Mouse (Mus musculus) C2C12 (cell line): ENCODE data around the gene Slc12a5. TPM values are rescaled to one million over a fixed set of nuclear protein-coding genes. Genes with fewer than 3 reads are reported as not detected.

Experiments used
- H3K27me3 ChIP-seq: one replicate; pipeline ENCODE4 v1.6.1; 2011; ENCODE audit not compliant: control insufficient read depth, insufficient read depth, insufficient read length
- H3K36me3 ChIP-seq: one replicate; pipeline ENCODE4 v1.6.1; 2011; ENCODE audit not compliant: control insufficient read depth, insufficient read depth
- H3K4me3 ChIP-seq: one replicate; pipeline ENCODE4 v1.5.1; 2011; ENCODE audit warnings: mild to moderate bottlenecking, control low read depth; ENCODE audit not compliant: poor library complexity, insufficient read depth, severe bottlenecking
- H3K79me2 ChIP-seq: one replicate; pipeline ENCODE4 v1.6.1; 2011; ENCODE audit not compliant: control insufficient read depth, insufficient read depth
- H3K79me3 ChIP-seq: one replicate; pipeline ENCODE4 v1.6.1; 2011; ENCODE audit warnings: low read depth, control low read depth
- H3ac ChIP-seq: one replicate; pipeline ENCODE3; 2011; ENCODE audit warnings: low read depth; ENCODE audit not compliant: control insufficient read depth, insufficient read length
- CEBPB ChIP-seq: IDR thresholded peaks from one replicate; pipeline ENCODE4 v1.6.1; 2011; ENCODE audit warnings: low read depth, mild to moderate bottlenecking, control low read depth, moderate library complexity
- CTCF ChIP-seq: IDR thresholded peaks from one replicate; pipeline ENCODE4 v1.5.1; 2011; ENCODE audit not compliant: control insufficient read depth, insufficient read depth, insufficient read length
- FOSL1 ChIP-seq: IDR thresholded peaks from one replicate; pipeline ENCODE4 v1.8.0; 2011; ENCODE audit warnings: mild to moderate bottlenecking, low read length; ENCODE audit not compliant: poor library complexity, insufficient read depth, severe bottlenecking
- MAX ChIP-seq: IDR thresholded peaks from one replicate; pipeline ENCODE4 v1.6.1; 2011; ENCODE audit warnings: mild to moderate bottlenecking, control low read depth
- MYOD1 ChIP-seq: IDR thresholded peaks from one replicate; pipeline ENCODE4 v1.6.1; 2011; ENCODE audit warnings: low read depth; ENCODE audit not compliant: control insufficient read depth, insufficient read length
- MYOG ChIP-seq: IDR thresholded peaks from one replicate; pipeline ENCODE4 v1.6.1; 2011; ENCODE audit not compliant: control insufficient read depth, insufficient read length; ENCODE audit errors: extremely low read depth
- USF1 ChIP-seq: IDR thresholded peaks from one replicate; pipeline ENCODE4 v1.6.1; 2011; ENCODE audit warnings: low read depth, mild to moderate bottlenecking, control low read depth, moderate library complexity
- polyA plus RNA-seq: library from polyadenylated mRNA; unstranded; fragments of >200 nt; fragmentation: generic; extraction: Trizol; gene quantifications from one replicate; pipeline ENCODE4 v1.2.1, GENCODE M21; 2012; ENCODE audit warnings: missing spikeins

Gene Slc12a5
- polyA plus RNA-seq, 1 experiment = 0.12 TPM

DNA sequence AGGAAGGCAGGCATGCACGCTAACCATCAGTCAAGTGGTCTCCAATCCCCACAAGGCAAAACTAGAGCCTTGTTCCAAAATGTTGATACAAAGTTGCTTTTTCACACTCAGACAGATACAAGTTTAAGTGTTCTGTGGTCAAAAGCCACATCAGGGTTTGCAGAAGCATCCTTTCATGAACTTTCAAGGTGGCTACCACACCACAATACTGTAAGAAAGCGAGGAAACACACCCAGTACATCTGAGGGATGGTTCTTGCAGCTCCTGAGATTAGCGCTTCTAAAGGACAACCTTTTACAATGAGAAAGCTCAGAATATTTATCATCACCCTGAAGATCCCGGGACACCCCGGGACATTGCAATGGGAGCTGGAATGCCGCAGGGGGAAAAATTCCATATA lies 72.7 kb downstream of the Slc12a5 start:
- no peak for TF ChIP-seq FOSL1
- no peak for TF ChIP-seq CEBPB
- no peak for TF ChIP-seq MAX
- no peak for TF ChIP-seq MYOD1
- TF ChIP-seq MYOG = no peak
- TF ChIP-seq CTCF = no peak
- TF ChIP-seq USF1 = no peak
- Histone ChIP-seq H3K79me3 (peaks cover 57% of the 10 kb centered on the region), H3K27me3 (no peaks in the 10 kb centered on the region), H3K36me3 (peaks cover 9% of the 10 kb centered on the region), H3K79me2 (peaks cover 66% of the 10 kb centered on the region), H3K4me3 (peak overlapping the region; percentile 87), H3ac (no peak overlapping the region)

DNA sequence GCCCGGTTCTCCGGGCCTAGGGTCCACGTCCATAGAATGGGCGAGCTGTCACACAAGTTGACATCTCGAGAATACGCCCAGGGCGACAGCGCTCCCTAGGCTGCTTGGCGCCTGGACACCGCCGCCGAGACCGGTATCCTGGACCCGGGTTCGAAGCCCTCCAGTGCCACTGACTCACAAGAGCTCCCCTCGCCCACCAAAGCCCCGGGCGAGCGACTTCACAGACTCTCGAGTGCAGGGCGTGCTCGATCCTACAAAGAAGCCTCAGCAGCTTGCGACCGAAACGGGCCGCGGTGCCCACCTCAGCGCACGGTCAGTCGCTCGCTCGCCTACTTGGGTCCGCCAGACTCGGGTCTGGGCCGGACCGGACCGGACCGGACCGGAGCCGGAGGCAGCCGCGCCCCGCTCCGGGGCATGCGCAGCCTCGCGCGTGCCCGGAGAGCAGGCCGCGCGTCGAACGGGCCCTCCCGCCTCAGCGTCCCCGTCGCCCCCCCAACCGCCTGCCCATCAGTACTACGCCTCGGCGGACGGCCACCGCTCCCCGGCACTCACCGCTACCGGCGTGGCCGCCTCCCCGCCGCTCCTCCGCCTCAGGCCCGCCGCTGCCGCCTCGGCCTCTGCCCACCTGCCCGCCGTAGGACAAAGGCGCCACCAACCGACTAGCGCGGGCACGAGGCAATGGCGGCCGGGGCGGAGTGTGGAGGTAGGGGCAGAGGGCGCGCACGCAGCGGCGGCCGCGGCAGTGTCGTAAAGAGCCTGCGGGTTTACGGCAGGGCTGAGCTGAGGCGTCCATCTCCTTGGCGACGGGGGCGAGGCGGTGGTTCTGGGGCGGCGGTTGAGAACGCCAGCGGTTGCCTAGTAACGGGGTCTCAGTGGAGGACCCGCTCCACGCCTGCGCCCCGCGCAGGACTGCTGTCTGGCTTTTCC lies 73.8 kb downstream of the Slc12a5 start, which contains the start of gene Ncoa5:
Ncoa5 (minus strand) TSS at position 737 of the 927 bp plus-strand sequence.
- H3K36me3 ChIP-seq = peaks cover 9% of the 10 kb centered on the region
- H3K79me3 ChIP-seq = peaks cover 46% of the 10 kb centered on the region
- H3K4me3 ChIP-seq = peak within 1 kb of the TSS; percentile 87
- peak within 1 kb of the TSS; percentile 92 for H3ac ChIP-seq
- TF ChIP-seq MYOD1 (no peak), CTCF (peak; percentile 42), MYOG (no peak)
- H3K27me3 ChIP-seq = peaks cover 3% of the 10 kb centered on the region
- peaks cover 55% of the 10 kb centered on the region for H3K79me2 ChIP-seq

DNA sequence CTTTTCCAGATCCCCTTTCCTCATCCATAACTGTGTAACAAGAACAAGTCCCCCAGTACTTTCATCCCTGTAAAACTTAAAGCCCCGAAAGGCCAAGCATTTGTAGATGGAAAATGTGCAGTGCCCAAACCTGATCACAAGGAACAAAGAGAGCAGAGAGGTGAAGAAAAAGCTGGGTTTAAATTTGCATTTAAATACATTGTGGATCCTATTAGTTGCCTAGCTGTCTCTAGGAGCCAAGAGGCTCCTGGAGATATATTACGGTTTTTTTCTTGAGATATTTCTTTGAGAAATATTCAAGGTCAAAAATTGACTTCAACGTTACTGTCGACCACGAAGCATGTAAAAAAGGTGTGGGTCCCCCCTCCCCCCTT lies 74.4 kb downstream of the Slc12a5 start:
- Histone ChIP-seq H3ac (no peak overlapping the region), H3K79me2 (peaks cover 48% of the 10 kb centered on the region), H3K27me3 (peaks cover 3% of the 10 kb centered on the region), H3K79me3 (peaks cover 42% of the 10 kb centered on the region), H3K36me3 (peaks cover 9% of the 10 kb centered on the region), H3K4me3 (peak overlapping the region; percentile 87)
- TF ChIP-seq MYOG (no peak), MAX (no peak), CEBPB (no peak), MYOD1 (no peak), FOSL1 (no peak), USF1 (no peak), CTCF (no peak)

DNA sequence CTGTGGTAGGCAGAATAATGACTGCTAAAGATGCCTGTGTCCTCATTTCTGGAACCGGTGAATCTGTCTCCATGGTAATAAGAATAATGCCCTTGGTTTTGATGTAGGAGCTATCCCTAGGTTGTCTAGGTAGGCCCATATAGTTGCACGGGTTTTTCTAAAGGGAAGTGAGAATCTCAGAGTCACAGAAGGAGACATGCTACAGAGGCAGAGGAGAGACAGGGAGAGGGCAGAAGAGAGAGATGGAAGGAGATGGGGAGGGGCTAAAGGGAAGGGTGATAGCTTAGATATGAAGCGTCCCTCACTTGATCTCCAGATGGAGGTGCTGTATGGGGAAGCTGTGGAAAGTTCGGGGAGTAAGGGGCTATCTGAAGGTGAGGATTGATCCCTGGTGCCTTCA lies 76.8 kb downstream of the Slc12a5 start:
- H3K36me3 ChIP-seq = no peaks in the 10 kb centered on the region
- H3K27me3 ChIP-seq = peaks cover 3% of the 10 kb centered on the region
- H3ac ChIP-seq = no peak overlapping the region
- H3K4me3 ChIP-seq = no peak overlapping the region
- peaks cover 24% of the 10 kb centered on the region for H3K79me2 ChIP-seq
- TF ChIP-seq CEBPB = no peak
- peaks cover 18% of the 10 kb centered on the region for H3K79me3 ChIP-seq

DNA sequence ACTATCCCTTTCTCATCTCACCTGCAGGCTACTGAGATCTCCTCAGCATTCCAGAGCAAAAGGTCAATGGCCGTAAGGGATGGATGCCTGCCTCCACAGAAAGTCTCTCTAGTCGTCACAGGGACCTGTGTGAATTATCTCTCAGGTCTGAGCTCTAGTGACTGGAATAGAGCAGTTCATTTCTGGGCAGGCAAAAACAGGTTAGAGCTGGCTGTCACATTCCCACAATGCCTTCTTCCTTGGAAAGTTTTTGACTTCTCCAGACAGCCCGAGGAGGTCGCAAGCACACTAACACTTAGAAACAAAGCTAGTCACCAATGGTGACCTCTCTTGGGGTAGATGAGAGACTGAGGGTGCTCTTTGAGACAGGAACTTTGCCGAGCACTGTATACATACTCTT lies 81.5 kb downstream of the Slc12a5 start:
- H3ac ChIP-seq = no peak overlapping the region
- TF ChIP-seq FOSL1 (no peak), CEBPB (no peak), MAX (no peak), MYOD1 (no peak), MYOG (no peak), CTCF (no peak), USF1 (no peak)

DNA sequence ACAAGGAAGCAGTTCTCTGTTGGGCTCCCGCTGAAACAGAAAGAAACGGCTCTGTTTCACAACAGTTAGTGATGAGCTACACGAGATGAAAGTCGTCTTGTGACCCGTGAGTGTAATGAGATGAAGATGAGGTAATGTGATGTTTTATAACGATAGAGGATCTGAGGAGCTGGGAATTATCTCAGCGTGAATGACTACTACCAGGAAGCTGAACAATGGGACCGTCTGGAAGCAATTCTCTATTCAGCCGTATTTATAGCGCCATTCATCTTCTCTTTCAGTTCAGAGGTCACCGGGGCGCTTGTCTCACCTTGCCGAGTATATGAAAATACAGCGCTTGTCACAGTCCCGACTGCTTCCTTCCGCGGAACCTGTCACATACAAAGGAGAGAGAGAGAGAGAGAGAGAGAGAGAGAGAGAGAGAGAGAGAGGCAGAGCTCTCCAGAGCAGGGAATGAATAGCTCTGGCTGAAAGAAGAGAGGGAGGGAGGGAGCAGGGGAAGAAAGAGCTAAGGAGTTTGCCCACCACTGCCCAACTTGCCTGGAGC lies 82.6 kb downstream of the Slc12a5 start:
- H3K27me3 ChIP-seq = peaks cover 3% of the 10 kb centered on the region

More for the DNA sequence above, 81.5 kb downstream of the Slc12a5 start:
- Histone ChIP-seq H3K36me3 (no peaks in the 10 kb centered on the region), H3K79me2 (no peaks in the 10 kb centered on the region), H3K27me3 (peaks cover 3% of the 10 kb centered on the region), H3K79me3 (no peaks in the 10 kb centered on the region), H3K4me3 (no peak overlapping the region)

More for the DNA sequence above, 82.6 kb downstream of the Slc12a5 start:
- H3K4me3 ChIP-seq = no peak overlapping the region
- H3K79me2 ChIP-seq = no peaks in the 10 kb centered on the region
- TF ChIP-seq FOSL1 (no peak), CEBPB (peak; percentile 4)
- H3K79me3 ChIP-seq = no peaks in the 10 kb centered on the region
- H3ac ChIP-seq = no peak overlapping the region
- no peaks in the 10 kb centered on the region for H3K36me3 ChIP-seq
